Mouse (Mus musculus) erythroblast, embryonic 14.5 days (primary cell): ENCODE measurements around the gene Flt1. TPM values are rescaled to one million over a fixed set of nuclear protein-coding genes. Genes with fewer than 3 reads are reported as not detected.

Source experiments
- H3K27me3 ChIP-seq: 2 replicates; pipeline ENCODE4 v1.6.1; 2012; ENCODE audit warnings: inconsistent platforms; ENCODE audit not compliant: control insufficient read depth
- H3K36me3 ChIP-seq: 2 replicates; pipeline ENCODE4 v1.6.1; 2012; ENCODE audit warnings: mild to moderate bottlenecking, inconsistent platforms; ENCODE audit not compliant: control insufficient read depth
- H3K4me1 ChIP-seq: 2 replicates; pipeline ENCODE4 v1.6.1; 2012; ENCODE audit warnings: inconsistent platforms; ENCODE audit not compliant: control insufficient read depth
- H3K4me3 ChIP-seq: replicated peaks from 2 replicates; pipeline ENCODE3; 2012; ENCODE audit warnings: moderate library complexity, mild to moderate bottlenecking, inconsistent platforms
- H3K9me3 ChIP-seq: 2 replicates; pipeline ENCODE4 v1.6.1; 2012; ENCODE audit warnings: low read length, inconsistent platforms, mixed read lengths; ENCODE audit not compliant: control insufficient read depth
- GATA1 ChIP-seq: IDR thresholded peaks from 2 replicates; pipeline ENCODE4 v1.6.1; 2012; ENCODE audit warnings: low read length, inconsistent platforms, mixed read lengths
- TAL1 ChIP-seq: IDR thresholded peaks from 3 replicates; pipeline ENCODE4 v1.6.1; 2012; ENCODE audit warnings: low read length, inconsistent platforms, mixed read lengths
- polyA plus RNA-seq: library from polyadenylated mRNA; stranded (reverse); fragments of >175 nt; gene quantifications from 2 replicates; pipeline ENCODE4 v1.2.3, GENCODE M21; 2012

Flt1 gene
- polyA plus RNA-seq, 1 experiment, result 0.03 TPM

GRCm38 (mm10) chr5:147751673-147752130 lies 25.9 kb upstream of the Flt1 start:
- H3K4me1 ChIP-seq, result no peaks in the 10 kb centered on the region
- peaks cover 58% of the 10 kb centered on the region for H3K27me3 ChIP-seq
- H3K4me3 ChIP-seq, result no peak overlapping the region
- TF ChIP-seq TAL1 (no peak), GATA1 (no peak)
- H3K9me3 ChIP-seq, result peaks cover 4% of the 10 kb centered on the region
- H3K36me3 ChIP-seq, result no peaks in the 10 kb centered on the region

GRCm38 (mm10) chr5:147749972-147750371 lies 24.2 kb upstream of the Flt1 start:
- Histone ChIP-seq H3K27me3 (peaks cover 58% of the 10 kb centered on the region), H3K36me3 (no peaks in the 10 kb centered on the region), H3K9me3 (peaks cover 4% of the 10 kb centered on the region), H3K4me3 (no peak overlapping the region), H3K4me1 (no peaks in the 10 kb centered on the region)
- TF ChIP-seq TAL1 (no peak), GATA1 (no peak)

- H3K27me3 ChIP-seq, result peaks cover 48% of the 10 kb centered on the region
These were observed 22.3 kb upstream of the Flt1 start for GRCm38 (mm10) chr5:147748081-147748581.

GRCm38 (mm10) chr5:147744900-147745653 lies 19.3 kb upstream of the Flt1 start:
- Histone ChIP-seq H3K36me3 (no peaks in the 10 kb centered on the region), H3K27me3 (peaks cover 23% of the 10 kb centered on the region), H3K9me3 (no peaks in the 10 kb centered on the region), H3K4me3 (no peak overlapping the region), H3K4me1 (no peaks in the 10 kb centered on the region)
- TF ChIP-seq GATA1 (no peak), TAL1 (no peak)

More at GRCm38 (mm10) chr5:147748081-147748581, 22.3 kb upstream of the Flt1 start:
- Histone ChIP-seq H3K4me1 (no peaks in the 10 kb centered on the region), H3K36me3 (no peaks in the 10 kb centered on the region), H3K9me3 (no peaks in the 10 kb centered on the region), H3K4me3 (no peak overlapping the region)
- no peak for TF ChIP-seq GATA1
- no peak for TF ChIP-seq TAL1

GRCm38 (mm10) chr5:147742468-147743111 lies 16.8 kb upstream of the Flt1 start:
- Histone ChIP-seq H3K4me1 (no peaks in the 10 kb centered on the region), H3K27me3 (no peaks in the 10 kb centered on the region; the same call in 1 of the 2 replicates), H3K4me3 (no peak overlapping the region), H3K9me3 (no peaks in the 10 kb centered on the region), H3K36me3 (no peaks in the 10 kb centered on the region)
- no peak for TF ChIP-seq TAL1
- no peak for TF ChIP-seq GATA1

GRCm38 (mm10) chr5:147736766-147737280 lies 11.0 kb upstream of the Flt1 start:
- H3K4me1 ChIP-seq, result no peaks in the 10 kb centered on the region
- H3K9me3 ChIP-seq, result peaks cover 3% of the 10 kb centered on the region; the same call in 1 of the 2 replicates
- no peak overlapping the region for H3K4me3 ChIP-seq
- TF ChIP-seq TAL1 (no peak), GATA1 (no peak)
- H3K27me3 ChIP-seq, result no peaks in the 10 kb centered on the region
- no peaks in the 10 kb centered on the region for H3K36me3 ChIP-seq

- H3K36me3 ChIP-seq, result no peaks in the 10 kb centered on the region
- peaks cover 3% of the 10 kb centered on the region; the same call in 1 of the 2 replicates for H3K9me3 ChIP-seq
- no peaks in the 10 kb centered on the region for H3K4me1 ChIP-seq
- TF ChIP-seq TAL1 (no peak), GATA1 (no peak)
- no peak overlapping the region for H3K4me3 ChIP-seq
- peaks cover 7% of the 10 kb centered on the region for H3K27me3 ChIP-seq
These were observed 7.9 kb upstream of the Flt1 start for GRCm38 (mm10) chr5:147733682-147734081.

GRCm38 (mm10) chr5:147732926-147733325 lies 7.1 kb upstream of the Flt1 start:
- no peaks in the 10 kb centered on the region for H3K4me1 ChIP-seq
- no peaks in the 10 kb centered on the region for H3K36me3 ChIP-seq
- H3K27me3 ChIP-seq, result peaks cover 15% of the 10 kb centered on the region
- TF ChIP-seq GATA1, result no peak
- no peak for TF ChIP-seq TAL1
- peaks cover 3% of the 10 kb centered on the region; the same call in 1 of the 2 replicates for H3K9me3 ChIP-seq
- no peak overlapping the region for H3K4me3 ChIP-seq

GRCm38 (mm10) chr5:147727481-147727880 lies 1.7 kb upstream of the Flt1 start:
- no peaks in the 10 kb centered on the region for H3K36me3 ChIP-seq
- H3K4me3 ChIP-seq, result no peak overlapping the region
- H3K9me3 ChIP-seq, result no peaks in the 10 kb centered on the region
- H3K4me1 ChIP-seq, result no peaks in the 10 kb centered on the region
- TF ChIP-seq TAL1, result no peak
- no peak for TF ChIP-seq GATA1
- H3K27me3 ChIP-seq, result peaks cover 69% of the 10 kb centered on the region
